Mouse (Mus musculus) myocyte (in vitro differentiated cells): Measurements from ENCODE around the gene Dlgap1.

ENCODE experiments used
- CEBPB ChIP-seq: IDR thresholded peaks from 2 replicates; pipeline ENCODE4 v1.6.1; 2011; ENCODE audit warnings: mild to moderate bottlenecking, moderate library complexity; ENCODE audit not compliant: poor library complexity, insufficient read depth, severe bottlenecking
- E2F4 ChIP-seq: IDR thresholded peaks from one replicate; pipeline ENCODE4 v1.6.1; 2011; ENCODE audit warnings: mild to moderate bottlenecking, control low read depth, moderate library complexity; ENCODE audit not compliant: insufficient read depth
- MAX ChIP-seq: IDR thresholded peaks from one replicate; pipeline ENCODE4 v1.6.1; 2011; ENCODE audit warnings: low read depth, mild to moderate bottlenecking, control low read depth
- MYOD1 ChIP-seq, 3 experiments: IDR thresholded peaks; one replicate each; pipeline ENCODE4 v1.6.1; 2011; ENCODE audit warnings: control low read depth in 2 of 3, low read depth in 2 of 3, mild to moderate bottlenecking in 2 of 3, moderate library complexity in 1 of 3; ENCODE audit not compliant: insufficient read length in 2 of 3, control insufficient read depth in 1 of 3
- MYOG ChIP-seq, 3 experiments: IDR thresholded peaks; one replicate each; pipeline ENCODE4 v1.6.1; 2011; ENCODE audit warnings: control low read depth in 2 of 3, low read depth in 2 of 3, mild to moderate bottlenecking in 2 of 3; ENCODE audit not compliant: insufficient read length in 2 of 3, control insufficient read depth in 1 of 3, insufficient read depth in 1 of 3
- POLR2A ChIP-seq: IDR thresholded peaks from one replicate; pipeline ENCODE4 v1.6.1; 2011; ENCODE audit warnings: low read depth, mild to moderate bottlenecking, control low read depth, moderate library complexity; ENCODE audit not compliant: insufficient read length
- POLR2AphosphoS2 ChIP-seq: IDR thresholded peaks from one replicate; pipeline ENCODE4 v1.6.1; 2011; ENCODE audit warnings: low read depth, control low read depth; ENCODE audit not compliant: insufficient read length
- REST ChIP-seq: IDR thresholded peaks from one replicate; pipeline ENCODE4 v1.6.1; 2011; ENCODE audit warnings: mild to moderate bottlenecking, control low read depth, moderate library complexity; ENCODE audit not compliant: insufficient read depth, insufficient read length
- SRF ChIP-seq: IDR thresholded peaks from one replicate; pipeline ENCODE4 v1.6.1; 2011; ENCODE audit warnings: low read depth; ENCODE audit not compliant: control insufficient read depth, insufficient read length
- TCF12 ChIP-seq: IDR thresholded peaks from one replicate; pipeline ENCODE4 v1.6.1; 2011; ENCODE audit warnings: mild to moderate bottlenecking, control low read depth; ENCODE audit not compliant: poor library complexity, insufficient read depth, severe bottlenecking
- TCF3 ChIP-seq: IDR thresholded peaks from one replicate; pipeline ENCODE4 v1.6.1; 2011; ENCODE audit warnings: low read depth, control low read depth; ENCODE audit not compliant: insufficient read length
- USF1 ChIP-seq: IDR thresholded peaks from one replicate; pipeline ENCODE4 v1.6.1; 2011; ENCODE audit warnings: low read depth, mild to moderate bottlenecking, control low read depth, moderate library complexity

- TF ChIP-seq POLR2A (peak; percentile 71), MYOD1 (IDR thresholded peaks at IDR 0.05; ENCODE audit: control insufficient read depth in 1 of 3, insufficient read length in 2 of 3, low read depth in 2 of 3) (no peak), E2F4 (no peak), TCF12 (no peak), USF1 (no peak), POLR2AphosphoS2 (peak; percentile 83), MAX (peak; percentile 21), REST (no peak), CEBPB (no peak), SRF (no peak), MYOG (IDR thresholded peaks at IDR 0.05; ENCODE audit: control insufficient read depth in 1 of 3, insufficient read depth in 1 of 3, insufficient read length in 2 of 3, low read depth in 2 of 3) (no peak), TCF3 (no peak)
Observed at GRCm38 (mm10) chr17:70850233-70850995, 881.5 kb downstream of the Dlgap1 start.
